Mouse (Mus musculus) cortical plate, adult 2 months (tissue): ENCODE measurements around the gene Hpgds. TPM values are rescaled to one million over a fixed set of nuclear protein-coding genes. Genes with fewer than 3 reads are reported as not detected.

Experiments
- H3K27ac ChIP-seq: fragments of 200-500 bp; 2 replicates; pipeline ENCODE4 v1.5.1; 2012; ENCODE audit warnings: low read length, control low read depth, inconsistent platforms; ENCODE audit not compliant: insufficient read depth
- H3K4me1 ChIP-seq: fragments of 200-500 bp; 2 replicates; pipeline ENCODE4 v1.6.1; 2011; ENCODE audit warnings: low read length; ENCODE audit not compliant: control insufficient read depth, insufficient read depth
- H3K4me3 ChIP-seq: fragments of 200-500 bp; 2 replicates; pipeline ENCODE4 v1.5.1; 2011; ENCODE audit warnings: mild to moderate bottlenecking, low read length, control low read depth; ENCODE audit not compliant: insufficient read depth
- CTCF ChIP-seq: fragments of 200-500 bp; IDR thresholded peaks from 2 replicates; pipeline ENCODE4 v1.5.1; 2011; ENCODE audit warnings: mild to moderate bottlenecking, control low read depth, low read length; ENCODE audit not compliant: insufficient read depth; ENCODE audit errors: extremely low read depth
- POLR2A ChIP-seq: fragments of 200-500 bp; IDR thresholded peaks from 2 replicates; pipeline ENCODE4 v1.6.1; 2011; ENCODE audit warnings: mild to moderate bottlenecking, low read length, control low read depth; ENCODE audit not compliant: insufficient read depth; ENCODE audit errors: extremely low read depth
- polyA plus RNA-seq: library from polyadenylated mRNA; depleted of rRNA; stranded (reverse); fragments of >200 nt; gene quantifications from 2 replicates; pipeline ENCODE4 v1.2.3, GENCODE M21; 2012; rRNA removed

The Hpgds gene
- polyA plus RNA-seq, 1 experiment = 7.2 TPM

- TF ChIP-seq CTCF (no peak), POLR2A (no peak)
- H3K4me3 ChIP-seq = no peak overlapping the region
- no peak overlapping the region for H3K27ac ChIP-seq
- H3K4me1 ChIP-seq = no peaks in the 10 kb centered on the region
These were observed 4.5 kb downstream of the Hpgds start for GRCm38 (mm10) chr6:65140082-65140749.

DNA sequence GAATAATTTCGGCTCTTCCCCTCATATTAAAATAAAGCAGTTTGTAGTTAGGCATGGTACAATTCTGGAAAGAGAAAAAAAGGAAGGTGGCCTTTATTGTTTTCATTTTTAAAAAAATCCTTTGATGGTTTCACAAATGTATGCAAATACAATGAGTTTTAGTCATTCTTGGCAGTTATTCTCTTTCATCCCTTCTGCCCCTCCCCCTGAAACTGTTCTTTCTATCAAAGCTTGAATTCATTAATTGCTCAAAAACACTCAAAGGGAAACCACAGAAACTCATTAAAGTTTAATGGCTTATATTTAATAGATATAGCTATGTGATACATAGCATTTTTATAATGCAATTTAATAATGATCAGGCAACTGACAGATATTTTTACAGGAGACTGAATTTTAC is 6.5 kb downstream of the Hpgds start:
- no peak for TF ChIP-seq POLR2A
- no peak for TF ChIP-seq CTCF
- H3K27ac ChIP-seq = no peak overlapping the region
- no peak overlapping the region for H3K4me3 ChIP-seq
- no peaks in the 10 kb centered on the region for H3K4me1 ChIP-seq

- no peaks in the 10 kb centered on the region for H3K4me1 ChIP-seq
- H3K27ac ChIP-seq = no peak overlapping the region
- no peak overlapping the region for H3K4me3 ChIP-seq
- no peak for TF ChIP-seq POLR2A
- TF ChIP-seq CTCF = no peak
These were observed 6.9 kb downstream of the Hpgds start for GRCm38 (mm10) chr6:65137802-65138201.

DNA sequence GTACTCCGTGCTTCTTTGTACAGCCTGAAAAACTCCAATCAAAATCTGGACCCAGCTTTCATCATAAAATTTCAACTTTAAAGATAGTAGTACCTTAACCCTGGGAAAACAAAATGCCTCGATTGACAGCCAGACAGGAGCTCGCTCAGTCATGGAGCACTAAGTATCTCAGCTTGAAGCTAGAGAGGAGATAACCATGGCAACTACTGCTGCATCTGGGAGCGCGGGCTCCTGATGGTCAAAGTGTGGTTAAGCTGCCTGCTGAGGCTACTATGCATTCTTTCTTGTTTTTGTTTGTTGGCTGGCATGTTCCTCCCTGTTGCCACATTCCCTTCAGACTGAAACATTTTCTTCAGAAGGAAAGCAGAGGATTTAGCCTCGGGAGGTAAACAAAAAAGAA is 12.3 kb downstream of the Hpgds start:
- no peak for TF ChIP-seq CTCF
- no peak for TF ChIP-seq POLR2A
- no peaks in the 10 kb centered on the region for H3K4me1 ChIP-seq
- H3K27ac ChIP-seq = no peak overlapping the region
- no peak overlapping the region for H3K4me3 ChIP-seq

DNA sequence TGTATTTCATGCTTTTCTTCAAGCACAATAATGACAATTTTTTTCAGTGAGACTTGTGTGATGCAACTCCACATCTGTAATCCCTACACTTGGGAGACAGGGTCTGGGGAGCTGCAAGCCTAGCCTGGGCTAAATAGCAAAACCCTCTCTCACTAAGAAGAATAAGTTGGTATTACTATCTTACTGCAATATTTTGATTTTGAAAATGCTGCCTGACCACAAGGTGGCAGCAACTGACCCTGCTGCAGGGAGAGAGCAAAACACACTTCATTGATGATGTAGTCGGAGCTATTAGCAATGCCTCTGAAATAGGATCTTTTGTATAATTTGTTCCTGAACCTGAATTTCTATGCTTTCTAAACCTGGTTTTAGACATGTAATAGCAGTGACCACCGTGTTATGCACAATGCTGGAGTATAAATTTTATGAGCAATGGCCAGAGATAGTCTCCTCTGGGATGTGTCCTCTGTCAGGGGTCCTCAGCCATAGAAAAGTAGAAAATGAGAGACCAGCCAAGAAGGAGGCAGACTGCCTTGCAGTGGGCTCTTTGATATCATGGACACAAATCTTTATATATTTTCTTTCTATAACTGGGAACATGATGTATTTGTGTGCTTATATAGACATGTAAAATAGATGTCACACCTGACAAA is 18.5 kb downstream of the Hpgds start:
- Histone ChIP-seq H3K4me3 (no peak overlapping the region), H3K4me1 (no peaks in the 10 kb centered on the region)

GRCm38 (mm10) chr6:65117540-65117939 is 27.2 kb downstream of the Hpgds start:
- TF ChIP-seq CTCF = no peak
- no peak for TF ChIP-seq POLR2A
- no peaks in the 10 kb centered on the region for H3K4me1 ChIP-seq
- no peak overlapping the region for H3K27ac ChIP-seq
- no peak overlapping the region for H3K4me3 ChIP-seq

More for the DNA sequence above, 18.5 kb downstream of the Hpgds start:
- TF ChIP-seq POLR2A (no peak), CTCF (peak; percentile 89)
- no peak overlapping the region for H3K27ac ChIP-seq

- no peak overlapping the region for H3K4me3 ChIP-seq
- TF ChIP-seq POLR2A (no peak), CTCF (no peak)
- H3K27ac ChIP-seq = no peak overlapping the region
- no peaks in the 10 kb centered on the region for H3K4me1 ChIP-seq
These were observed 29.8 kb downstream of the Hpgds start for GRCm38 (mm10) chr6:65114902-65115301.

DNA sequence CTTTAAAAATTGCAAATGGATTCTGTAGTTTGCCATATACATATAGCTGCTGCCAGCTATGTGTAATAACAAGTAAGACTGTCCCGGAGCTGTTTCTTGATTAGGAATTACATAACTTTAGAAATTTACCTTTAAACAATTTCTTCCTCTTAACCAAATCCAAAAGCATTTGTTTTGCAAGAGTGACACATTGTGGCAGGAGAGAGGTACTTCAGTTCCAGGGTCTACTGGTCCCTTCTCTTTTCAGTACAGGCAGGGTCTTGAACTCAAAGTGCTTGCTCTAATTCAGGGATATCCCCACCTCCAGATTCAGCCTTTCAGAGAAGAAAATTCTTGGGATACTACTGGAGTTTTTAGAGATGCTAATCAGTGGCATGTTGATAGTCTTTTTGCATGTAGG is 65.6 kb downstream of the Hpgds start:
- Histone ChIP-seq H3K4me1 (no peaks in the 10 kb centered on the region), H3K4me3 (no peak overlapping the region), H3K27ac (no peak overlapping the region)
- TF ChIP-seq CTCF = peak; percentile 11; the same call in 1 of the 2 replicates
- no peak for TF ChIP-seq POLR2A

- TF ChIP-seq CTCF (no peak), POLR2A (no peak)
- H3K4me1 ChIP-seq = no peaks in the 10 kb centered on the region
- no peak overlapping the region for H3K27ac ChIP-seq
- H3K4me3 ChIP-seq = no peak overlapping the region
These were observed 69.5 kb downstream of the Hpgds start for GRCm38 (mm10) chr6:65075201-65075600.

Other genes starting within 250 kb of the Hpgds start
- 21.9 and 22.3 TPM in 2 replicates for gene Smarcad1, start 102.3 kb downstream of the Hpgds start, polyA plus RNA-seq
- gene C130060K24Rik, start 236.2 kb upstream of the Hpgds start, polyA plus RNA-seq = 0.65 TPM in 1 of 2 replicates, not detected in the other